Mouse (Mus musculus) megakaryocyte-erythroid progenitor cell, adult 5-6 weeks (primary cell): ENCODE results near the gene S100g. TPM values are rescaled to one million over a fixed set of nuclear protein-coding genes. Genes with fewer than 3 reads are reported as not detected.

Source experiments
- ATAC-seq: replicated peaks from 2 replicates; pipeline ENCODE4 v1.8.0; 2016; ENCODE audit warnings: mild to moderate bottlenecking, inconsistent platforms; ENCODE audit not compliant: severe bottlenecking, poor library complexity, low FRiP score, low TSS enrichment
- total RNA-seq, 2 experiments: library from RNA; stranded (forward) in 1 of 2; stranded (reverse) in 1 of 2; fragments of 200-1000, 215-1000 nt in 1 of 2; fragments of >200 nt in 1 of 2; fragmentation: Nextera tagmentation in 1 of 2; gene quantifications; 2 replicates each; pipeline ENCODE4 v1.2.3; 2014 to 2017

Gene S100g
- total RNA-seq (2014; fragmentation: Nextera tagmentation) (not detected in 2 replicates), total RNA-seq (2017) (not detected in 2 replicates)

GRCm38 (mm10) chrX:162964383-162964782 is at the start of gene S100g:
Gene S100g, minus strand, starts transcription at chrX:162964599.
- no peak for ATAC-seq

- ATAC-seq: no peak
These were observed 27.7 kb upstream of the S100g start for GRCm38 (mm10) chrX:162992121-162992520.

GRCm38 (mm10) chrX:162991396-162991795 is 27.0 kb upstream of the S100g start:
- no peak for ATAC-seq

- ATAC-seq: no peak
These were observed 22.6 kb upstream of the S100g start for GRCm38 (mm10) chrX:162986876-162987495.

- no peak for ATAC-seq
These were observed 11.8 kb upstream of the S100g start for GRCm38 (mm10) chrX:162976194-162976593.

- ATAC-seq: peak; percentile 50
These were observed 3.1 kb upstream of the S100g start for GRCm38 (mm10) chrX:162967456-162967855.

GRCm38 (mm10) chrX:162963840-162964239 is 559 bp downstream of the S100g start:
- ATAC-seq: no peak

GRCm38 (mm10) chrX:162957921-162958320 is 6.5 kb downstream of the S100g start:
- no peak for ATAC-seq

GRCm38 (mm10) chrX:162949811-162950439 is 14.5 kb downstream of the S100g start:
- ATAC-seq: peak; percentile 68; the same call in 1 of the 2 replicates

- no peak for ATAC-seq
These were observed 22.4 kb downstream of the S100g start for GRCm38 (mm10) chrX:162942027-162942426.

- ATAC-seq: no peak
These were observed 32.9 kb downstream of the S100g start for GRCm38 (mm10) chrX:162931467-162931866.

- no peak for ATAC-seq
These were observed 42.8 kb downstream of the S100g start for GRCm38 (mm10) chrX:162921487-162922125.

GRCm38 (mm10) chrX:162915697-162916096 is 48.7 kb downstream of the S100g start:
- ATAC-seq: peak; percentile 97

GRCm38 (mm10) chrX:162913651-162914050 is 50.7 kb downstream of the S100g start:
- ATAC-seq: no peak

Other genes with a start within 250 kb of the S100g start
- gene Rbbp7, start 204.2 kb downstream of the S100g start, total RNA-seq (2014; fragmentation: Nextera tagmentation): 230 and 236 TPM in 2 replicates
- gene Rbbp7, start 204.2 kb downstream of the S100g start, total RNA-seq (2017): 309 and 312 TPM in 2 replicates
- gene Txlng, start 135.1 kb downstream of the S100g start, total RNA-seq (2014; fragmentation: Nextera tagmentation): 21.0 and 27.3 TPM in 2 replicates
- gene Txlng, start 135.1 kb downstream of the S100g start, total RNA-seq (2017): 49.8 and 64.6 TPM in 2 replicates
- 11.9 and 15.8 TPM in 2 replicates for gene Syap1, start 76.2 kb downstream of the S100g start, total RNA-seq (2014; fragmentation: Nextera tagmentation)
- 34.9 and 45.0 TPM in 2 replicates for gene Syap1, start 76.2 kb downstream of the S100g start, total RNA-seq (2017)
- gene Ctps2, start 63.4 kb downstream of the S100g start, total RNA-seq (2014; fragmentation: Nextera tagmentation): 34.9 and 54.4 TPM in 2 replicates
- gene Ctps2, start 63.4 kb downstream of the S100g start, total RNA-seq (2017): 26.4 and 42.6 TPM in 2 replicates